Mouse (Mus musculus) neural tube, embryonic 13.5 days (tissue): ENCODE results near the gene Atp5h. TPM values are rescaled to one million over a fixed set of nuclear protein-coding genes. Genes with fewer than 3 reads are reported as not detected.
"Not testable (repeated sequence)": the region's sequence is repeated elsewhere in the genome, so short reads cannot be mapped to it uniquely, and the experiment has no call there.

ENCODE experiments used
- ATAC-seq: fragments of 200-750 bp; cut with Nextera tagmentation; 2 replicates; pipeline ENCODE4 v1.8.0; 2017; ENCODE audit warnings: low read depth, mild to moderate bottlenecking, moderate TSS enrichment, moderate library complexity
- H3K27ac ChIP-seq: fragments of 300-500 bp; sonication (generic); replicated peaks from 2 replicates; pipeline ENCODE4 v1.5.1; 2015; ENCODE audit warnings: moderate library complexity, mild to moderate bottlenecking, inconsistent platforms
- H3K27me3 ChIP-seq: fragments of 300-500 bp; sonication (generic); 2 replicates; pipeline ENCODE4 v1.6.1; 2015; ENCODE audit warnings: mild to moderate bottlenecking, inconsistent platforms
- H3K36me3 ChIP-seq: fragments of 300-500 bp; sonication (generic); 2 replicates; pipeline ENCODE4 v1.6.1; 2015; ENCODE audit warnings: mild to moderate bottlenecking, inconsistent platforms
- H3K4me1 ChIP-seq: fragments of 300-500 bp; sonication (generic); replicated peaks from 2 replicates; pipeline ENCODE4 v1.6.1; 2015; ENCODE audit warnings: inconsistent platforms
- H3K4me2 ChIP-seq: fragments of 300-500 bp; sonication (generic); 2 replicates; pipeline ENCODE4 v1.6.1; 2015; ENCODE audit warnings: inconsistent platforms, mild to moderate bottlenecking, moderate library complexity
- H3K4me3 ChIP-seq: fragments of 300-500 bp; sonication (generic); 2 replicates; pipeline ENCODE4 v1.5.1; 2015; ENCODE audit warnings: mild to moderate bottlenecking, inconsistent platforms
- H3K9ac ChIP-seq: fragments of 300-500 bp; sonication (generic); 2 replicates; pipeline ENCODE4 v1.6.1; 2015; ENCODE audit warnings: moderate library complexity, mild to moderate bottlenecking, inconsistent platforms
- H3K9me3 ChIP-seq: fragments of 300-500 bp; sonication (generic); 2 replicates; pipeline ENCODE4 v1.6.1; 2016; ENCODE audit warnings: inconsistent platforms
- WGBS: fragments of 180-500 bp; shearing (Covaris S2); methylation state at CpG from one replicate; pipeline ENCODE4 v1.1.7; 2015; 5-methylcytosine and 5-hydroxymethylcytosine counted together
- polyA plus RNA-seq: library from polyadenylated mRNA; unstranded; fragments of >200 nt; fragmentation: Nextera tagmentation; extraction: Ambion mirVana; gene quantifications from 2 replicates; pipeline ENCODE4 v1.2.1, GENCODE M21; 2015

Gene Atp5h
- 920 and 1,025 TPM in 2 replicates for polyA plus RNA-seq

GRCm38 (mm10) chr11:115419531-115420237 lies at the start of gene Atp5h, which contains the start of gene Kctd2:
Atp5h (minus strand) TSS chr11:115419962.
Kctd2 (plus strand) TSS chr11:115420128.
- no peaks in the 10 kb centered on the region for H3K9me3 ChIP-seq
- H3K4me3 ChIP-seq = peak within 1 kb of the TSS; percentile 92
- ATAC-seq = peak; percentile 98
- H3K27me3 ChIP-seq = no peaks in the 10 kb centered on the region
- H3K36me3 ChIP-seq = peaks cover 55% of the 10 kb centered on the region
- peak within 1 kb of the TSS; percentile 93 for H3K4me2 ChIP-seq
- H3K4me1 ChIP-seq = peaks cover 34% of the 10 kb centered on the region
- peak within 1 kb of the TSS; percentile 88 for H3K27ac ChIP-seq
- peak within 1 kb of the TSS; percentile 96 for H3K9ac ChIP-seq
- WGBS = under 1% methylated on average over 56 of the region's 56 CpGs

- H3K9ac ChIP-seq = no peak overlapping the region
Observed at GRCm38 (mm10) chr11:115467217-115467618, 47.5 kb upstream of the Atp5h start.

GRCm38 (mm10) chr11:115464851-115465250 lies 45.1 kb upstream of the Atp5h start:
- no peaks in the 10 kb centered on the region for H3K36me3 ChIP-seq
- no peak overlapping the region for H3K9ac ChIP-seq
- no peaks in the 10 kb centered on the region for H3K9me3 ChIP-seq
- ATAC-seq = no peak
- peaks cover 13% of the 10 kb centered on the region; the same call in 1 of the 2 replicates for H3K27me3 ChIP-seq
- no peak overlapping the region for H3K4me2 ChIP-seq
- no peak overlapping the region for H3K27ac ChIP-seq
- 88% methylated on average over 8 of the region's 8 CpGs for WGBS
- no peak overlapping the region for H3K4me3 ChIP-seq
- peaks cover 12% of the 10 kb centered on the region for H3K4me1 ChIP-seq

More at GRCm38 (mm10) chr11:115467217-115467618, 47.5 kb upstream of the Atp5h start:
- no peaks in the 10 kb centered on the region for H3K9me3 ChIP-seq
- H3K4me2 ChIP-seq = no peak overlapping the region
- peaks cover 5% of the 10 kb centered on the region; the same call in 1 of the 2 replicates for H3K27me3 ChIP-seq
- H3K4me1 ChIP-seq = peaks cover 11% of the 10 kb centered on the region
- ATAC-seq = no peak
- no peak overlapping the region for H3K4me3 ChIP-seq
- H3K27ac ChIP-seq = no peak overlapping the region
- H3K36me3 ChIP-seq = no peaks in the 10 kb centered on the region
- 52% methylated on average over 4 of the region's 4 CpGs for whole genome bisulfite sequencing

GRCm38 (mm10) chr11:115463397-115463796 lies 43.6 kb upstream of the Atp5h start:
- H3K36me3 ChIP-seq = no peaks in the 10 kb centered on the region
- H3K9me3 ChIP-seq = no peaks in the 10 kb centered on the region
- H3K4me1 ChIP-seq = peaks cover 12% of the 10 kb centered on the region
- H3K4me3 ChIP-seq = no peak overlapping the region
- 77% methylated on average over 11 of the region's 11 CpGs for WGBS
- no peak overlapping the region for H3K4me2 ChIP-seq
- H3K27ac ChIP-seq = no peak overlapping the region
- H3K9ac ChIP-seq = no peak overlapping the region
- ATAC-seq = no peak
- peaks cover 13% of the 10 kb centered on the region; the same call in 1 of the 2 replicates for H3K27me3 ChIP-seq

GRCm38 (mm10) chr11:115462243-115462891 lies 42.6 kb upstream of the Atp5h start, which contains the start of gene Slc16a5:
Slc16a5 (plus strand) TSS chr11:115462474.
- Histone ChIP-seq H3K9me3 (no peaks in the 10 kb centered on the region), H3K4me3 (no peak within 1 kb of the TSS), H3K27ac (no peak within 1 kb of the TSS), H3K36me3 (no peaks in the 10 kb centered on the region), H3K4me1 (peaks cover 13% of the 10 kb centered on the region), H3K27me3 (peaks cover 13% of the 10 kb centered on the region; the same call in 1 of the 2 replicates), H3K9ac (no peak within 1 kb of the TSS), H3K4me2 (no peak within 1 kb of the TSS)
- WGBS = 73% methylated on average over 16 of the region's 16 CpGs
- no peak for ATAC-seq

GRCm38 (mm10) chr11:115461846-115462242 lies 42.1 kb upstream of the Atp5h start:
- H3K4me3 ChIP-seq = no peak overlapping the region
- H3K27ac ChIP-seq = no peak overlapping the region
- H3K9ac ChIP-seq = no peak overlapping the region
- H3K4me1 ChIP-seq = peaks cover 10% of the 10 kb centered on the region; the same call in 1 of the 2 replicates
- ATAC-seq = no peak
- H3K4me2 ChIP-seq = no peak overlapping the region
- no peaks in the 10 kb centered on the region for H3K9me3 ChIP-seq
- WGBS = 71% methylated on average over 5 of the region's 5 CpGs
- H3K27me3 ChIP-seq = peaks cover 13% of the 10 kb centered on the region; the same call in 1 of the 2 replicates
- H3K36me3 ChIP-seq = no peaks in the 10 kb centered on the region

- H3K27ac ChIP-seq = no peak overlapping the region
Observed at GRCm38 (mm10) chr11:115460976-115461375, 41.2 kb upstream of the Atp5h start.

GRCm38 (mm10) chr11:115457405-115457804 lies 37.6 kb upstream of the Atp5h start:
- WGBS = 38% methylated on average over 6 of the region's 6 CpGs
- Histone ChIP-seq H3K4me1 (peaks cover 7% of the 10 kb centered on the region; the same call in 1 of the 2 replicates), H3K4me3 (no peak overlapping the region), H3K9me3 (no peaks in the 10 kb centered on the region), H3K27me3 (peaks cover 10% of the 10 kb centered on the region; the same call in 1 of the 2 replicates), H3K9ac (no peak overlapping the region), H3K27ac (no peak overlapping the region), H3K36me3 (no peaks in the 10 kb centered on the region), H3K4me2 (no peak overlapping the region)
- ATAC-seq = no peak

More at GRCm38 (mm10) chr11:115460976-115461375, 41.2 kb upstream of the Atp5h start:
- Histone ChIP-seq H3K4me1 (peaks cover 10% of the 10 kb centered on the region; the same call in 1 of the 2 replicates), H3K36me3 (no peaks in the 10 kb centered on the region), H3K4me3 (no peak overlapping the region), H3K4me2 (no peak overlapping the region), H3K9me3 (no peaks in the 10 kb centered on the region), H3K27me3 (peaks cover 13% of the 10 kb centered on the region; the same call in 1 of the 2 replicates), H3K9ac (no peak overlapping the region)
- ATAC-seq = no peak
- 28% methylated on average over 8 of the region's 8 CpGs for WGBS

- Histone ChIP-seq H3K27ac (no peak overlapping the region), H3K27me3 (0 out of 2 replicates have a peak, but pooled peaks cover 4% of the 10 kb centered on the region), H3K36me3 (no peaks in the 10 kb centered on the region), H3K4me3 (no peak overlapping the region), H3K9ac (no peak overlapping the region), H3K9me3 (no peaks in the 10 kb centered on the region), H3K4me2 (no peak overlapping the region), H3K4me1 (peaks cover 5% of the 10 kb centered on the region; the same call in 1 of the 2 replicates)
- 93% methylated on average over 5 of the region's 5 CpGs for WGBS
- ATAC-seq = no peak
Observed at GRCm38 (mm10) chr11:115456182-115456581, 36.4 kb upstream of the Atp5h start.

- Histone ChIP-seq H3K9ac (no peak overlapping the region), H3K27ac (no peak overlapping the region), H3K9me3 (no peaks in the 10 kb centered on the region), H3K27me3 (no peaks in the 10 kb centered on the region), H3K4me1 (peaks cover 5% of the 10 kb centered on the region; the same call in 1 of the 2 replicates), H3K4me2 (no peak overlapping the region), H3K4me3 (no peak overlapping the region), H3K36me3 (no peaks in the 10 kb centered on the region)
- 88% methylated on average over 15 of the region's 15 CpGs for WGBS
- ATAC-seq = no peak
Observed at GRCm38 (mm10) chr11:115455619-115456018, 35.9 kb upstream of the Atp5h start.

GRCm38 (mm10) chr11:115454822-115455221 lies 35.1 kb upstream of the Atp5h start:
- H3K4me2 ChIP-seq, H3K27me3 ChIP-seq, H3K9me3 ChIP-seq, H3K36me3 ChIP-seq, H3K27ac ChIP-seq, ATAC-seq, H3K9ac ChIP-seq, H3K4me3 ChIP-seq, H3K4me1 ChIP-seq: not testable (repeated sequence)
- 82% methylated on average over 6 of the region's 6 CpGs for WGBS

GRCm38 (mm10) chr11:115453306-115453705 lies 33.5 kb upstream of the Atp5h start:
- WGBS = 82% methylated on average over 4 of the region's 4 CpGs
- Histone ChIP-seq H3K4me2 (no peak overlapping the region), H3K4me3 (no peak overlapping the region), H3K4me1 (peaks cover 5% of the 10 kb centered on the region; the same call in 1 of the 2 replicates), H3K9me3 (no peaks in the 10 kb centered on the region), H3K36me3 (no peaks in the 10 kb centered on the region), H3K9ac (no peak overlapping the region), H3K27ac (no peak overlapping the region), H3K27me3 (no peaks in the 10 kb centered on the region)
- no peak for ATAC-seq
